Mouse (Mus musculus) heart, adult 2 months (tissue): ENCODE results near the gene Gm8332. TPM values are rescaled to one million over a fixed set of nuclear protein-coding genes. Genes with fewer than 3 reads are reported as not detected.
"Not testable (repeated sequence)": the region's sequence is repeated elsewhere in the genome, so short reads cannot be mapped to it uniquely, and the experiment has no call there.

Experiments used
- DNase-seq, 2 experiments: peaks; one replicate each; pipeline ENCODE4 v3.0.0; 2021
- H3K27ac ChIP-seq: fragments of 200-600 bp; 2 replicates; pipeline ENCODE4 v1.8.1; 2022
- H3K27me3 ChIP-seq: fragments of 200-500 bp; 2 replicates; pipeline ENCODE4 v1.6.1; 2012; ENCODE audit warnings: mild to moderate bottlenecking, low read length, inconsistent platforms, mixed read lengths; ENCODE audit not compliant: control insufficient read depth, insufficient read depth
- H3K36me3 ChIP-seq: fragments of 200-500 bp; 2 replicates; pipeline ENCODE4 v1.6.1; 2012; ENCODE audit warnings: low read length, inconsistent platforms; ENCODE audit not compliant: control insufficient read depth, insufficient read depth
- H3K4me1 ChIP-seq: fragments of 200-500 bp; 2 replicates; pipeline ENCODE4 v1.6.1; 2011; ENCODE audit warnings: low read length; ENCODE audit not compliant: control insufficient read depth, insufficient read depth
- H3K4me3 ChIP-seq: fragments of 200-600 bp; 2 replicates; pipeline ENCODE4 v1.8.1; 2022
- H3K79me2 ChIP-seq: fragments of 200-500 bp; replicated peaks from 2 replicates; pipeline ENCODE4 v1.6.1; 2012; ENCODE audit warnings: mild to moderate bottlenecking, inconsistent platforms, low read length, moderate library complexity, mixed read lengths; ENCODE audit not compliant: control insufficient read depth, insufficient read depth
- H3K9ac ChIP-seq: fragments of 200-500 bp; 2 replicates; pipeline ENCODE4 v1.6.1; 2012; ENCODE audit warnings: low read depth, mild to moderate bottlenecking, control low read depth, inconsistent platforms, low read length, mixed read lengths
- CTCF ChIP-seq: fragments of 200-600 bp; IDR thresholded peaks from 2 replicates; pipeline ENCODE4 v1.8.1; 2022; ENCODE audit warnings: antibody characterized with exemption, mild to moderate bottlenecking, moderate library complexity
- EP300 ChIP-seq: fragments of 200-500 bp; IDR thresholded peaks from 2 replicates; pipeline ENCODE4 v1.6.1; 2011; ENCODE audit warnings: low read depth, low read length, control low read depth; ENCODE audit not compliant: insufficient read depth
- POLR2A ChIP-seq: fragments of 200-500 bp; IDR thresholded peaks from 2 replicates; pipeline ENCODE4 v1.6.1; 2011; ENCODE audit warnings: mild to moderate bottlenecking, low read depth, low read length, control low read depth; ENCODE audit not compliant: insufficient read depth
- WGBS: fragments of 180-500 bp; shearing (Covaris S2); methylation state at CpG from one replicate; pipeline ENCODE4 v1.1.7; 2018; 5-methylcytosine and 5-hydroxymethylcytosine counted together
- intact Hi-C: fragments of 180-260 bp; cut with DNase I; formaldehyde crosslinking; loops from one replicate; pipeline ENCODE4 v1.15.1; 2025
- polyA plus RNA-seq: library from polyadenylated mRNA; depleted of rRNA; stranded (reverse); fragments of >200 nt; gene quantifications from 2 replicates; pipeline ENCODE4 v1.2.3, GENCODE M21; 2012; rRNA removed
- total RNA-seq, 2 experiments: library from RNA; stranded (reverse); gene quantifications; 2 replicates each; pipeline ENCODE4 v1.2.3; 2021

Gene Gm8332
- total and polyA plus RNA-seq, 3 experiments: not detected

DNA sequence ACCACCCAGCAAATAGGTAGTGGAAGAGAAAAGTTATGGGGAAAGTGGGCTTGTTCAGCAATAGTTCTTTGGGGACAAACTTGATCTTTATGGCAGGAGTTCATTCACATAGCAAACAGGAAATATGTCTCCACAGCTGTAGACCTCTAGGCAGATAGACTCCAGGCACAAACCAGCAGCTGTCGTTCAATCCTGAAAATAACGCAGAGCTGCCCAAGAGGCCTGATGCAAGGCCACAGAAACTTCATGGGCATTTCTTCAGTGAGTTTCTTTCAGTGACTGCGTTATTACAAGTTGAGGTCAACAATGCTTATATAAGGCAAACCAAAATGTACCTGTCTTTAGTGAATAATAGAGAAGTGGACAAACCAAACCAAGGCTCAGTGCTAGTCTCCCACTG, 30.5 kb downstream of the Gm8332 start:
- DNase-seq: no peak
- H3K79me2 ChIP-seq: no peaks in the 10 kb centered on the region
- no peak for TF ChIP-seq POLR2A
- TF ChIP-seq CTCF: no peak
- TF ChIP-seq EP300: no peak
- H3K9ac ChIP-seq: no peak overlapping the region
- H3K27ac ChIP-seq: no peak overlapping the region
- intact Hi-C loops: no loop called here
- H3K36me3 ChIP-seq: no peaks in the 10 kb centered on the region
- no peaks in the 10 kb centered on the region for H3K27me3 ChIP-seq
- WGBS: 78% methylated on average over 3 of the region's 3 CpGs
- no peaks in the 10 kb centered on the region for H3K4me1 ChIP-seq
- no peak overlapping the region for H3K4me3 ChIP-seq

- intact Hi-C loops, H3K9ac ChIP-seq, H3K27me3 ChIP-seq, H3K36me3 ChIP-seq, H3K4me3 ChIP-seq, DNase-seq, H3K27ac ChIP-seq, H3K79me2 ChIP-seq, H3K4me1 ChIP-seq: not testable (repeated sequence)
Measured at GRCm38 (mm10) chr12:88218059-88218458, 31.8 kb downstream of the Gm8332 start.

DNA sequence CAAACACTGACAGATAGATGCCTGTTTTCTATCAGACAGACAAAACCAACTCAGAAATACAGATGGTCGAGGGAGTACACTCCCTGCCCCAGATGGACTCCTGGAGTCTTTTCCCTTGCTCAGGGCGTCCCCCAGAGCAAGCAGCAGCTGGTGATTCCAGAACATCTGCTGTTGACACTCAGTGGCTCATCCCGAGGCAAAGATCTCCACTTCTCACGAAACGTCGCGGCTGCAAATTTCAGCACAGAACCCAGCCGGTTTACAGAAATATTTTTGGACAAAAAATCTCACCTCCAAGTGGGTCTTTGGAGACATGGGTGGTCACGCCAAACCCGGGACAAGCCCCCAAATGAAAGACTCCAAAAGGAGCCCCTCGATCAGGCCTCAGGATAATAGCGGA, 35.3 kb downstream of the Gm8332 start:
- intact Hi-C loops: no loop called here
- Histone ChIP-seq H3K9ac (no peak overlapping the region), H3K36me3 (no peaks in the 10 kb centered on the region), H3K79me2 (no peaks in the 10 kb centered on the region), H3K4me1 (no peaks in the 10 kb centered on the region), H3K27me3 (no peaks in the 10 kb centered on the region), H3K27ac (no peak overlapping the region), H3K4me3 (no peak overlapping the region)
- no peak for TF ChIP-seq POLR2A
- no peak for TF ChIP-seq CTCF
- TF ChIP-seq EP300: no peak
- DNase-seq: no peak
- 78% methylated on average over 12 of the region's 12 CpGs for WGBS

GRCm38 (mm10) chr12:88211458-88211857, 38.4 kb downstream of the Gm8332 start:
- DNase-seq, H3K27me3 ChIP-seq, intact Hi-C loops, H3K4me3 ChIP-seq, H3K79me2 ChIP-seq, H3K36me3 ChIP-seq, H3K9ac ChIP-seq, H3K4me1 ChIP-seq, H3K27ac ChIP-seq: not testable (repeated sequence)
- WGBS: 75% methylated on average over 9 of the region's 9 CpGs

DNA sequence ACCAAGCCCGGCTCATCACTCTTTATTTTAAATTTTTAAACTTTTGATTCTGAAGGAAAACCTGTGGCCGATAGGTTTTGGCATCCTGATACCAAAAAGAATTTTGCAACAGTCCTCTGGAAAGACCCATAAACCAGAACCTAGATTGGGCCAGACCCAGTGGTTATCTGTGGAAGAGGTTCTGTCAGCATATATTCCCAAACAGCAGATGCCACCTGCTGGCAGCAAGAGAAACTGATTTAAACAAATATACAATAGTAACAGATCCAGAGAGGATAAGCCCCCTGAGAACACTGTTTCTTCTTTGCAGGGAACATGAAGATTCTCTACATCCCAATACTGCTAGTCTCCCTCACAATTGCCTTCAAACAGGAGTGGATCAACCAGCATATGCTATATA, 47.0 kb downstream of the Gm8332 start:
- no peaks in the 10 kb centered on the region for H3K4me1 ChIP-seq
- H3K9ac ChIP-seq: no peak overlapping the region
- no peak overlapping the region for H3K27ac ChIP-seq
- 81% methylated on average over 2 of the region's 2 CpGs for WGBS
- intact Hi-C loops: no loop called here
- no peak overlapping the region for H3K4me3 ChIP-seq
- no peaks in the 10 kb centered on the region for H3K27me3 ChIP-seq
- H3K79me2 ChIP-seq: no peaks in the 10 kb centered on the region
- no peak for DNase-seq
- H3K36me3 ChIP-seq: no peaks in the 10 kb centered on the region
- TF ChIP-seq CTCF (0 out of 2 replicates have a peak, but pooled peaks have one; percentile 2), POLR2A (no peak)

Other genes starting within 250 kb of the Gm8332 start
- gene Gm2075, start 238.3 kb downstream of the Gm8332 start, total RNA-seq: not detected
- not detected in 2 replicates for gene Gm2075, start 238.3 kb downstream of the Gm8332 start, polyA plus RNA-seq
- not detected for gene Gm6803, start 231.3 kb downstream of the Gm8332 start, total RNA-seq
- not detected in 2 replicates for gene Gm6803, start 231.3 kb downstream of the Gm8332 start, polyA plus RNA-seq
- gene Gm2056, start 223.1 kb downstream of the Gm8332 start, total RNA-seq: not detected
- gene Gm2056, start 223.1 kb downstream of the Gm8332 start, polyA plus RNA-seq: not detected in 2 replicates
- gene Gm16368, start 166.4 kb downstream of the Gm8332 start, total RNA-seq: not detected
- gene Gm16368, start 166.4 kb downstream of the Gm8332 start, polyA plus RNA-seq: not detected in 2 replicates
- not detected for gene Gm10436, start 68.0 kb downstream of the Gm8332 start, total RNA-seq
- not detected in 2 replicates for gene Gm10436, start 68.0 kb downstream of the Gm8332 start, polyA plus RNA-seq
- gene Gm5662, start 24.4 kb upstream of the Gm8332 start, total RNA-seq: not detected
- not detected in 2 replicates for gene Gm5662, start 24.4 kb upstream of the Gm8332 start, polyA plus RNA-seq
- gene Gm5039, start 73.9 kb upstream of the Gm8332 start, total RNA-seq: not detected
- not detected in 2 replicates for gene Gm5039, start 73.9 kb upstream of the Gm8332 start, polyA plus RNA-seq
- 10 to 100 TPM; 25.0 to 26.3 TPM for gene Adck1, start 110.5 kb upstream of the Gm8332 start, total RNA-seq
- 37.4 and 48.7 TPM in 2 replicates for gene Adck1, start 110.5 kb upstream of the Gm8332 start, polyA plus RNA-seq